Mouse (Mus musculus) stomach, embryonic 16.5 days (tissue): Measurements from ENCODE around the gene Sema3c. TPM values are rescaled to one million over a fixed set of nuclear protein-coding genes. Genes with fewer than 3 reads are reported as not detected.
A peak's percentile ranks its signal among the peaks of the same experiment; 100 is the strongest.

Experiments used
- ATAC-seq: fragments of 200-750 bp; cut with Nextera tagmentation; 2 replicates; pipeline ENCODE4 v1.8.0; 2017; ENCODE audit warnings: moderate number of reproducible peaks, moderate TSS enrichment; ENCODE audit not compliant: insufficient read depth, low FRiP score
- H3K27ac ChIP-seq: fragments of 300-500 bp; sonication (generic); 2 replicates; pipeline ENCODE4 v1.5.1; 2014; ENCODE audit warnings: low read length
- H3K27me3 ChIP-seq: fragments of 300-500 bp; sonication (generic); 2 replicates; pipeline ENCODE4 v1.6.1; 2014; ENCODE audit warnings: low read length, control low read depth, mixed read lengths; ENCODE audit not compliant: control insufficient read depth, insufficient read depth
- H3K36me3 ChIP-seq: fragments of 300-500 bp; sonication (generic); 2 replicates; pipeline ENCODE4 v1.6.1; 2014; ENCODE audit warnings: low read length; ENCODE audit not compliant: control insufficient read depth, insufficient read depth
- H3K4me1 ChIP-seq: fragments of 300-500 bp; sonication (generic); 2 replicates; pipeline ENCODE4 v1.6.1; 2014; ENCODE audit warnings: low read length, control low read depth, mixed read lengths; ENCODE audit not compliant: control insufficient read depth, insufficient read depth
- H3K4me2 ChIP-seq: fragments of 300-500 bp; sonication (generic); 2 replicates; pipeline ENCODE4 v1.6.1; 2014; ENCODE audit warnings: low read depth, low read length, mixed read lengths
- H3K4me3 ChIP-seq: fragments of 300-500 bp; sonication (generic); replicated peaks from 2 replicates; pipeline ENCODE4 v1.5.1; 2014; ENCODE audit warnings: mild to moderate bottlenecking, low read length
- H3K9ac ChIP-seq: fragments of 300-500 bp; sonication (generic); 2 replicates; pipeline ENCODE4 v1.6.1; 2014; ENCODE audit warnings: low read length
- H3K9me3 ChIP-seq: fragments of 300-500 bp; sonication (generic); replicated peaks from 2 replicates; pipeline ENCODE4 v1.6.1; 2016; ENCODE audit warnings: low read length, control low read depth; ENCODE audit not compliant: control insufficient read depth
- WGBS: fragments of 180-500 bp; shearing (Covaris S2); extraction: QIAGEN DNeasy Blood & Tissue Kit; methylation state at CpG from one replicate; pipeline ENCODE4 v1.1.7; 2014; 5-methylcytosine and 5-hydroxymethylcytosine counted together
- polyA plus RNA-seq: library from polyadenylated mRNA; unstranded; fragments of >200 nt; fragmentation: Nextera tagmentation; extraction: Ambion mirVana; gene quantifications from 2 replicates; pipeline ENCODE4 v1.2.1, GENCODE M21; 2015

Sema3c gene
- polyA plus RNA-seq, 1 experiment from 2014 or later = 70.3 TPM

- no peak overlapping the region for H3K4me3 ChIP-seq
- no peaks in the 10 kb centered on the region for H3K27me3 ChIP-seq
- peaks cover 13% of the 10 kb centered on the region; the same call in 1 of the 2 replicates for H3K36me3 ChIP-seq
- WGBS = 58% methylated on average over 5 of the region's 5 CpGs
- no peaks in the 10 kb centered on the region; the same call in 1 of the 2 replicates for H3K9me3 ChIP-seq
- no peaks in the 10 kb centered on the region for H3K4me1 ChIP-seq
- no peak overlapping the region for H3K4me2 ChIP-seq
- H3K9ac ChIP-seq = no peak overlapping the region
- no peak for ATAC-seq
- H3K27ac ChIP-seq = no peak overlapping the region
Observed at GRCm38 (mm10) chr5:17728047-17728446, 154.0 kb downstream of the Sema3c start.

DNA sequence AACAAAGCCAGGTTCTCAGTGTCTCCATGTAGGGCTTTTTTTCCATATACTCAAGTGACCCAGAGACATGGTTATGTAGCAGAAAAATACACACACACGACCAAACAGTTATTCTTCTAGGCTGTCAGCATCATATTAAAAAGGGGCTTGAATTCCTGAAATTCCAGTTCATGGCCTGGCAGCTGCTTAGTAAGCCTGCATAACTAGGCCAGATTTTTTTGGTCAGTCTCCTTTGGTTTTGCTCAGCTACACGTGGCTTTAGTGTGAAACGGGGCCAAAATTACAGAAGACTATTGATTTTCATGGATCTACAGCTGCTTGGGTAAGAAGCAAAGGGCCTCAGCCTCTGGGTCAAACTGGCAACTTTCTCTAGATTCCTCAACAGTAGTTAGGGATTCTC, 165.7 kb downstream of the Sema3c start:
- no peak overlapping the region for H3K9ac ChIP-seq
- H3K9me3 ChIP-seq = no peaks in the 10 kb centered on the region
- no peak overlapping the region for H3K27ac ChIP-seq
- H3K36me3 ChIP-seq = no peaks in the 10 kb centered on the region
- no peak for ATAC-seq
- H3K4me2 ChIP-seq = no peak overlapping the region
- no peaks in the 10 kb centered on the region for H3K27me3 ChIP-seq
- no peak overlapping the region for H3K4me3 ChIP-seq
- WGBS = 15% methylated on average over 3 of the region's 3 CpGs
- H3K4me1 ChIP-seq = no peaks in the 10 kb centered on the region; the same call in 1 of the 2 replicates

- Histone ChIP-seq H3K27ac (no peak overlapping the region), H3K4me1 (0 out of 2 replicates have a peak, but pooled peaks cover 3% of the 10 kb centered on the region), H3K4me3 (no peak overlapping the region), H3K36me3 (no peaks in the 10 kb centered on the region), H3K27me3 (no peaks in the 10 kb centered on the region), H3K9me3 (no peaks in the 10 kb centered on the region), H3K4me2 (no peak overlapping the region), H3K9ac (no peak overlapping the region)
- ATAC-seq = peak; percentile 81
Observed at GRCm38 (mm10) chr5:17746520-17746919, 172.4 kb downstream of the Sema3c start.

- H3K27me3 ChIP-seq = no peaks in the 10 kb centered on the region
- no peak overlapping the region for H3K9ac ChIP-seq
- peak overlapping the region; percentile 34; the same call in 1 of the 2 replicates for H3K27ac ChIP-seq
- no peak overlapping the region for H3K4me3 ChIP-seq
- 0 out of 2 replicates have a peak, but pooled peaks cover 3% of the 10 kb centered on the region for H3K4me1 ChIP-seq
- H3K36me3 ChIP-seq = no peaks in the 10 kb centered on the region
- no peak overlapping the region for H3K4me2 ChIP-seq
- no peak for ATAC-seq
- no peaks in the 10 kb centered on the region for H3K9me3 ChIP-seq
- WGBS = 20% methylated on average over 5 of the region's 5 CpGs
Observed at GRCm38 (mm10) chr5:17747143-17747542, 173.1 kb downstream of the Sema3c start.

DNA sequence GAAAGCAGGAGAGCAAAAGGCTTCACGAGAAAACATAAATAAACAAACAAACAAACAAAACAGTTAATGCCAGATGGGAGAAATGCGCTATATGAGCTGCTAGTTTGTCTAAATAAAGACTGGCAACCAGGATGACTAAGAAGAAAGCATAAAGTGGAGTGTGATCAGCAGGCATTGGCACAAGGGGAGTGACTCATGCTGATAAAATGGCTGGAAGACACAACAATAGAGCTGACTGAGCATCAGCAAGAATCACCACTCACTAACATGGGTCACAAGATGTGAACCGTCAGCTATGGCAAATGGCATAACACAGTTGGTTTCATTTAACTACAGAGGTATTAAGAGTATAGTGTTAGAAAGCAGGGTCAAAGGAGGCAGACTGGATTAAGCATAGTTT, 174.2 kb downstream of the Sema3c start:
- H3K4me2 ChIP-seq = no peak overlapping the region
- no peaks in the 10 kb centered on the region for H3K9me3 ChIP-seq
- H3K27ac ChIP-seq = no peak overlapping the region
- H3K36me3 ChIP-seq = no peaks in the 10 kb centered on the region
- no peak overlapping the region for H3K4me3 ChIP-seq
- ATAC-seq = no peak
- 0 out of 2 replicates have a peak, but pooled peaks cover 3% of the 10 kb centered on the region for H3K4me1 ChIP-seq
- 79% methylated on average over 3 of the region's 3 CpGs for WGBS
- no peaks in the 10 kb centered on the region for H3K27me3 ChIP-seq
- no peak overlapping the region for H3K9ac ChIP-seq

- Histone ChIP-seq H3K4me2 (no peak overlapping the region), H3K4me3 (no peak overlapping the region), H3K9ac (no peak overlapping the region), H3K36me3 (no peaks in the 10 kb centered on the region), H3K9me3 (no peaks in the 10 kb centered on the region), H3K27me3 (no peaks in the 10 kb centered on the region), H3K4me1 (no peaks in the 10 kb centered on the region), H3K27ac (no peak overlapping the region)
- WGBS = 60% methylated on average over 7 of the region's 7 CpGs
- no peak for ATAC-seq
Observed at GRCm38 (mm10) chr5:17753471-17754005, 179.5 kb downstream of the Sema3c start.

DNA sequence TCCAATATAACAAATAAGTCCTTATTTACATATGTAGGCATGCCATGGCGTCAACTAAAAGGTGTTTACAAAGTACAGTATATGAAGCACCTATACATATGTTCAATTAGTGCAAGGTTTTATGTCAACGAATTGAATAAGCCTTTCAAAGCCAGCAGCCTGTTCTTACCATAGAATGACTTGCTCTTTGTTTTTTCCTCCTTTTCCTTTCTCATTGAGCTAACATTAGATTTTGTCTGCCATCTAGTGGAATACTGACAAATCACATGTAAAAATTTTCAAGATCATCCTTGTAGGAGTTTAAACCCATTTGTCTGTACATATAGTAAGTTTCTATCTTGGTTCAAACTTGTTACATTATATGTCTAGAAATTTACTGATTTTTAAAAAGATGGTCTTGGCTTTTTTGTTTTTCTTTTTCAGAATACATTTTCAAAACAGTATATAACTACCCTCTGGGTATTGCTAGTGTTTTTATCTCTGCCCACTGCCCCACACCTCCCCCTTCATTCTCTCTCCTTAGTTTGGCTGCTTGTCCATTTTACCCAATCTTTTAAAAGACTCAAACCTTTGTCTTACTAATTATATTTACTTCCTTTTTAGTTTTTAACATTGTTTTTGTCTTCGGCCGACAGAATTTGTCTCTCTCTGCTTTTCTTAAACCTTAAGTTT, 192.1 kb downstream of the Sema3c start:
- Histone ChIP-seq H3K4me1 (no peaks in the 10 kb centered on the region), H3K9ac (no peak overlapping the region), H3K27me3 (no peaks in the 10 kb centered on the region), H3K36me3 (no peaks in the 10 kb centered on the region), H3K9me3 (no peaks in the 10 kb centered on the region), H3K4me2 (no peak overlapping the region), H3K4me3 (no peak overlapping the region), H3K27ac (no peak overlapping the region)
- ATAC-seq = no peak
- 55% methylated on average over 4 of the region's 4 CpGs for WGBS

DNA sequence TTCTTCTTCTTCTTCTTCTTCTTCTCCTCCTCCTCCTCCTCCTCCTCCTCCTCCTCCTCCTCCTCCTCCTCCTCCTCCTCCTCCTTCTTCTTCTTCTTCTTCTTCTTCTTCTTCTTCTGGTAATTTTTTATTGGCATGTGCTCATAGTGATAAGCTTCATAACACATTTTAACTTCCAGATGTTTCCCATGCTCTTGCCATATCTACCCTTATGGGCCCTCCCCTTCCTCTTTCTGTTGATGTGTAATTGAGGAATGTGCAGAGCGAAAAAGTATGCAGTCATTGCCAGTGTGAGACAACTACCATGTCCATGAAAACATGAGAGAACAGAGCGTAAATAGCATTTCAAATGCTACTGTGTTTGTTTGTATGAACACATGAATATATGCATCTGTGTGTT, 196.2 kb downstream of the Sema3c start:
- WGBS = 86% methylated on average over 2 of the region's 2 CpGs
- Histone ChIP-seq H3K9me3 (no peaks in the 10 kb centered on the region), H3K27me3 (no peaks in the 10 kb centered on the region), H3K9ac (no peak overlapping the region), H3K4me1 (no peaks in the 10 kb centered on the region), H3K4me2 (no peak overlapping the region), H3K36me3 (no peaks in the 10 kb centered on the region), H3K4me3 (no peak overlapping the region), H3K27ac (no peak overlapping the region)
- ATAC-seq = no peak

GRCm38 (mm10) chr5:17776571-17776970, 202.5 kb downstream of the Sema3c start:
- H3K27ac ChIP-seq = no peak overlapping the region
- H3K4me2 ChIP-seq = no peak overlapping the region
- H3K9me3 ChIP-seq = no peaks in the 10 kb centered on the region
- no peak overlapping the region for H3K9ac ChIP-seq
- H3K36me3 ChIP-seq = no peaks in the 10 kb centered on the region
- no peaks in the 10 kb centered on the region for H3K4me1 ChIP-seq
- H3K27me3 ChIP-seq = no peaks in the 10 kb centered on the region
- WGBS = 91% methylated on average over 6 of the region's 6 CpGs
- no peak for ATAC-seq
- H3K4me3 ChIP-seq = no peak overlapping the region
